Mouse (Mus musculus): ENCODE measurements around the gene Gm1043.

- TF ChIP-seq CHD2 (IDR thresholded peaks at IDR 0.05; ENCODE audit: low read depth, low read length), result no peak
- TF ChIP-seq HCFC1 (IDR thresholded peaks at IDR 0.05; ENCODE audit: borderline replicate concordance, insufficient read depth, low read length), result no peak
These were observed 166.4 kb downstream of the Gm1043 start for GRCm38 (mm10) chr5:37251596-37251995.
